Mouse (Mus musculus) heart, postnatal 25 days (tissue): ENCODE measurements around the gene Foxn4. TPM values are rescaled to one million over a fixed set of nuclear protein-coding genes. Genes with fewer than 3 reads are reported as not detected.

Source experiments
- DNase-seq: peaks from one replicate; pipeline ENCODE4 v3.0.0; 2022; ENCODE audit warnings: low spot score
- intact Hi-C: fragments of 180-260 bp; cut with DNase I; formaldehyde crosslinking; loops from one replicate; pipeline ENCODE4 v1.15.1; 2025
- total RNA-seq, 2 experiments: library from RNA; stranded (reverse); gene quantifications; 2 replicates each; pipeline ENCODE4 v1.2.3; 2021

Gene Foxn4
- total RNA-seq, 2 experiments from 2014 or later = not detected

- intact Hi-C loops = no loop called here
- DNase-seq = no peak
These were observed 11.2 kb upstream of the Foxn4 start for GRCm38 (mm10) chr5:114284604-114285397.

- intact Hi-C loops = no loop called here
- DNase-seq = no peak
These were observed 8.7 kb upstream of the Foxn4 start for GRCm38 (mm10) chr5:114282346-114282745.

GRCm38 (mm10) chr5:114279382-114280143 lies 6.0 kb upstream of the Foxn4 start:
- no peak for DNase-seq
- intact Hi-C loops = no loop called here

- intact Hi-C loops = no loop called here
- no peak for DNase-seq
These were observed 2.4 kb upstream of the Foxn4 start for GRCm38 (mm10) chr5:114275991-114276390.

DNA sequence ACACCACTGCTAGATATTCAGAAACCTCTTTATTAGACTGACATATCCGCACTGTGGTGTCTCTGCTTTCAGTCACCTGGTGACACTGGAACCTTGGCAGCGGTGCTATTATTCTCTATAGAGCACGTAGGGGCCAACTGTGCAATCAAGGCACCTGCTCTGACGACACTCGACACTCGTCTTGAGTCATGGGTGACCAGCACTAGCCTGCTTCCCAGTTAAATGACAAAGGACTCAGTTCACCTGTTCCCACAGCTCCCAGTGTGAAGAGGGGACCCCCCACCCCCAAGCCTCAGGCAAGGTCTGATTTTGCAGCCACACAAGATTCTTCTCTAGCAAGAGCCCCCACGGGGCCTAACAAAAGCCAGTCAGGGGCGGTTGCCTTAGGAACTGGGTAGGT lies 1.7 kb upstream of the Foxn4 start:
- intact Hi-C loops = no loop called here
- DNase-seq = no peak

DNA sequence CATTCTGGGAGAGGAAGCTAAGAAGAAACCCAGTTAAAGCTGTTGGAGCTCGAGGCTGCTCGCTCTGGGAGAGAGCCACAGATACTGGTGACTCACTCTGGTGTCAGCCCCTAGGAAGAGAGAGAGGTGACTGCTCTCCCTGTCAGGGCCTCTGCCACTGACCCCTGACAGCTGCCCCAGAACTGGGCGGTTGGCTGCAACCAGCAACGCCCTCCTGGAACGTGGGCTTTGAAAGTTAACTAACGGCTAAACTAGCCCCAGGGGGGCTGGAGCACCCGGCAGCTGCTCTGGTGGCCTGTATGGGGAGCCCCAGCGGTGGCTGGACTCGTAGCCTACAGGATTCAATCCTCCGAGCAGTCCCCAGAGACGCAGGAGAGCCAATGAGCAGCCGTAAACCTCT lies 3.6 kb downstream of the Foxn4 start:
- no peak for DNase-seq
- intact Hi-C loops = no loop called here

GRCm38 (mm10) chr5:114269499-114269898 lies 4.1 kb downstream of the Foxn4 start:
- no peak for DNase-seq
- intact Hi-C loops = no loop called here

- intact Hi-C loops = no loop called here
These were observed 5.0 kb downstream of the Foxn4 start for GRCm38 (mm10) chr5:114268646-114269045.

DNA sequence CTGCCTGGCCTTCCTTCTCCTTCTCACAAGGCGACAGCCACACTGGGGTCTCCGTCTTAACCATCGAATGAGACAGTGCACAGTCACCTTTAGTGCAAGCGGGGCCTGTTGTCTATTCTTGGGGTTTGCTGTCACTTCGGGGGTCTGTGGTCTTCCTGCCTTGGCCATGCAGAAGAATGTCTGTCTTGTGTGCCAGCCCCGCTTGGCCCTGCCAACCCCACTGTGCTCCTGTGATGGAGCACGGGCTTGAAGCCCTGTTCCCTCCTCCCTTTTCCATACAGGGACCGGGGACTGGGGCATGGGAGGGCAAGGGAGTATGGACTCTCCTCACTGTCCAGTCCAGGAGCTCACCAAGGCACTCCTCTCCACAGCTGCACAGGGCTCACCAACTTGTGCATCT lies 8.8 kb downstream of the Foxn4 start:
- intact Hi-C loops = no loop called here
- no peak for DNase-seq

More at GRCm38 (mm10) chr5:114268646-114269045, 5.0 kb downstream of the Foxn4 start:
- DNase-seq = no peak

GRCm38 (mm10) chr5:114264030-114264459 lies 9.6 kb downstream of the Foxn4 start:
- DNase-seq = no peak
- intact Hi-C loops = no loop called here

DNA sequence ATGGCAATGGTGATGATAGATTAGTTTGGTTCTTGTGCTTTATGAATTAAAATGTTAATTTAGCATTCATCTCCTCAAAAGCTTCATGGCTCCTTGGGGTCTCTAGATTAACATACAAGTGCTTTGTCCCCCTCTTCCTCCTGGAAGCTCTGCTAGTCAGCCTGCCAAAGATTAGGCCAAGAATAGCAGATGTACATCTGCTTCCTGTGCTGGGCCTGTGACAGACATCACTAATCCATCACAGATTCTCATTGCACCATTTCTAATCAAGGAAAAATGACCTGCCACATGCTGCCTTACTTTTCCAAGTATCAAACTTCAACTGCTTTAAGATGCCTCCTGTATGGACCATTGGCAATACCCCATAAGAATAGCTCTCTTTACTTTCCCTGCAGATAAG lies 12.1 kb downstream of the Foxn4 start:
- DNase-seq = no peak
- intact Hi-C loops = no loop called here

GRCm38 (mm10) chr5:114259495-114259894 lies 14.1 kb downstream of the Foxn4 start:
- intact Hi-C loops = no loop called here
- no peak for DNase-seq

DNA sequence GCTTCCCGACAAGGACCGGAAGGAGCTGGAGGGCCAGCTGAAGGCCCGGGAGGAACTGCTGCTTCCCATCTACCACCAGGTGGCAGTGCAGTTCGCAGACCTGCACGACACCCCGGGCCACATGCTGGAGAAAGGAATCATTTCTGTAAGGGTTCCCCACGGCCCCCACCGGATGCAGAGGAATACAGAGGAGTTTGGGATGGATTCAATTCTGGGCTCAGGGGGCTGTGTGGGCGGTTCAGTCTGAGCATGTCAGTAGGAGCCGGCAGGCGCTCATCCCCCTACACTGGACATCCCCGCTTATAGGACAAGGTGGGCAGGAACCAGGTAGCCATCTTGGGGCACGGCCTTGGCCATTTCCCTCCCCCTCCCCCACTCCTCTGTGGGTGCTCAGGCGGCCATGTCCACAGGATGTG lies 25.4 kb downstream of the Foxn4 start:
- peak; percentile 28 for DNase-seq
- intact Hi-C loops = loop anchor here (1.0 kb wide), 1 partner anchor 61 kb away; no protein-coding TSS in a partner anchor

GRCm38 (mm10) chr5:114246465-114246864 lies 27.1 kb downstream of the Foxn4 start:
- intact Hi-C loops = no loop called here
- no peak for DNase-seq

DNA sequence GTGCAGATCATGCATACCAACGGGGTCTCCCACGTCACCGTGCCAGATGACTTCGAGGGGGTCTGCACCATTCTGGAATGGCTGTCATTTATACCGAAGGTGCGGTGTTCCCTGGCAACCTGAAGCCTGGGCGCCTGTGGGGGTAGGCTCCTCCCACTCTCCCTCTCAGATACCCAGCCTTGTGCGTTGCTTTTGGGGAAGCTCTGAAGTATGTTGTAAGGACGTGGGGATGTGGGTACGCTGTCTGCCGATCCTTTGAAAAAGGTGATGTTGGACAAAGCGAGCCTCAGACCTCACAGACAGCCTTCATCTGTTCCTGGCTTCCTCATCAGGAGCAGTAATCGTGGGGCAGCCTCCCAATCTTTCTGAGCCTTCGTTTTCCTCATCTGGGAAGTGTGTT lies 33.9 kb downstream of the Foxn4 start:
- no peak for DNase-seq
- intact Hi-C loops = no loop called here

DNA sequence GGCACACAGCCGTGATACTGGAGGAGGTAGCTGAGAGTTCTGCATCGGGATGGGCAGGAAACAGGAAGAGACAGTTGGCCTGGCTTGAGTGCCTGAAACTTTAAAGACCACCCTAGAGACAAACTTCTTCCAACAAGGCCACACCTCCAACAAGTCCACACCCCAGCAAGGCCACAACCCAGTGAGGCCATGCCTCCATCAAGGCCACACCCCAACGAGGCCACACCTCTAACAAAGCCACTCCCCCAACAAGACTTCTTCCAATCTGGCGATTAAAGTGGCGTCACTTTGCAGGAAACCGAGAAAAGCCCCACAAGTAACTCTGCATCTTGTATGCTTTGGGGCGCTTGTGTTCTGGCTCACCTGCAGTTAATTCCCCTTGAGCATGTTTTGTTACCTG lies 34.7 kb downstream of the Foxn4 start:
- intact Hi-C loops = no loop called here
- no peak for DNase-seq

- intact Hi-C loops = no loop called here
- no peak for DNase-seq
These were observed 44.7 kb downstream of the Foxn4 start for GRCm38 (mm10) chr5:114228901-114229300.

DNA sequence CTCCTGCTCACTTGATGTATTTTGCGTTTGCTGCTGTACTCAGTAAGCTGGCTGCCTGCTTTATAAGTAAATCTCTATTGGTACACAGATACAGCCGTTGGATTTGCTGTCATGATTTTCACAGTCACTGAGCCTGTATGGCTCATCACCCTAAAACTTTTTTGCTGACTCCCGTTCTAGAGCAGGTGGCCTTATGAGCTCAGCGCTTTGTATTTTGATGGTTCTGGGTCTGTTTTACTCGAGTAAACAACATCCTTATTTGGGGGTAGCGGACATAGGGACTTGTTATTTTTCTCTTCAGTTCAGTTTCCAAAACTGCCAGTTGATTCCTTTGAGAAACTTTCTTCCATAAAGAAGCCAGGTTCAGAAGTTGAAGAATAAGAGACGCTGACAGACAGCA lies 47.6 kb downstream of the Foxn4 start:
- intact Hi-C loops = no loop called here
- no peak for DNase-seq

DNA sequence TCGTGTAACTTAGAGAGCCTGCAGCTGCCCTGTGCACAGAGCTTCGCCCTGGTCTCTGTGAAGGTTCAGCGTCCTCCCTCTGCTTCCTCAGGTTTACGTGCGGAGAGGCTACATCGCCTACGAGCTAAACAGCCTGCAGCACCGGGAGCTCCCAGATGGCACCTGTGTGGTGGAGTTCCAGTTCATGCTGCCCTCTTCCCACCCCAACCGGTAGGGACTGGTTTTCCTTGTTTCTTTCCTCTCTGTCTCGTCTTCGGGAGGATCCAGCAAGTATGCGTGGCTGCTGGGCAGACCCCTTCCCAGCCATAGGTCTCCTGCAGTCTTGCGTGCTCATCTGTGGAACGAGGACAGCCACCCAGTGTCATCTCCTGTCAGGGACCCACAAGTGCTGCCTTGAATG lies 54.8 kb downstream of the Foxn4 start:
- no peak for DNase-seq
- intact Hi-C loops = no loop called here

DNA sequence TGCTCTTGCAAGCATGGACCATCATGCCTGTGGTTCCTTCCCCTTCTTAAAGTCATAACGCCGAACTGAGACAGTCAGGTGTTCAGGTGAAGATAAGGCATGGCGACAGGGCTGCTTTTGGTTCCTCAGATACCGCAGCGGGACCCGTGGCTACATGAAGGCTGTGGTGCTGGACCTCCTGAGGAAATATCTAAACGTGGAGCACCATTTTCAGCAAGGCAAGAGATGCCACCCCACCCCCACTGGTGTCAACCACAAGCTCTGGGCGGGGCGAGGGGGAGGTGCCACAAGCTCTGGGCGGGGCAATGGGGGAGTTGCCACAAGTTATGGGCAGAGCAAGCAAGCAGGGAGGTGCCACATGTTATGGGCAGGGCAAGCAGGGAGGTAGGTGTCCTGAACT lies 60.4 kb downstream of the Foxn4 start:
- no peak for DNase-seq
- intact Hi-C loops = no loop called here

DNA sequence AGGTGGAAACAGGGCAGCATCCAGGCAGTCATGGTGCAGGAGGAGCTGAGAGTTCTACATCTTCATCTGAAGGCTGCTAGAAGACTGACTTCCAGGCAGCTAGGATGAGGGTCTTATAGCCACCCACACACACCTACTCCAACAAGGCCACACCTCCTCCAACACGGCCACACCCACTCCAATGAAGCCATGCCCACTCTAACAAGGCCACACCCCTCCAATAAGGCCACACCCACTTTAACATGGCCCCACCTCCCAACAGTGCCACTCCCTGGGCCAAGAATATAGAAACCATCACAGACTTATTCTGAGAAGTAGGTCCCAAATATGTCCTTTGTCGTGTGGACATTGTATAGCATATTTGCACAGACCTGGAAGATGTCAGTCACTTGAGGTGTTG lies 67.4 kb downstream of the Foxn4 start:
- no peak for DNase-seq
- intact Hi-C loops = no loop called here
